Mouse (Mus musculus) liver, embryonic 16.5 days (tissue): ENCODE data around the gene Insig2. TPM values are rescaled to one million over a fixed set of nuclear protein-coding genes. Genes with fewer than 3 reads are reported as not detected.

Experiments used
- ATAC-seq: fragments of 200-750 bp; cut with Nextera tagmentation; 2 replicates; pipeline ENCODE4 v1.8.0; 2017; ENCODE audit warnings: low read depth, mild to moderate bottlenecking, moderate number of reproducible peaks, moderate library complexity
- H3K27ac ChIP-seq: fragments of 300-500 bp; sonication (generic); 2 replicates; pipeline ENCODE4 v1.5.1; 2014; ENCODE audit warnings: mild to moderate bottlenecking, low read length
- H3K27me3 ChIP-seq: fragments of 300-500 bp; sonication (generic); 2 replicates; pipeline ENCODE4 v1.6.1; 2014; ENCODE audit warnings: low read depth, low read length, mixed read lengths; ENCODE audit not compliant: control insufficient read depth, insufficient read depth
- H3K36me3 ChIP-seq: fragments of 300-500 bp; sonication (generic); 2 replicates; pipeline ENCODE4 v1.6.1; 2014; ENCODE audit warnings: mild to moderate bottlenecking; ENCODE audit not compliant: control insufficient read depth, insufficient read depth
- H3K4me1 ChIP-seq: fragments of 300-500 bp; sonication (generic); 2 replicates; pipeline ENCODE4 v1.6.1; 2014; ENCODE audit warnings: low read depth, low read length, mixed read lengths; ENCODE audit not compliant: control insufficient read depth
- H3K4me2 ChIP-seq: fragments of 300-500 bp; sonication (generic); 2 replicates; pipeline ENCODE4 v1.6.1; 2014; ENCODE audit warnings: low read depth, low read length, mixed read lengths
- H3K4me3 ChIP-seq: fragments of 300-500 bp; sonication (generic); 2 replicates; pipeline ENCODE4 v1.5.1; 2014; ENCODE audit warnings: low read depth, mild to moderate bottlenecking, low read length
- H3K9ac ChIP-seq: fragments of 300-500 bp; sonication (generic); 2 replicates; pipeline ENCODE4 v1.6.1; 2014; ENCODE audit warnings: low read depth, low read length
- H3K9me3 ChIP-seq: fragments of 300-500 bp; sonication (generic); replicated peaks from 2 replicates; pipeline ENCODE4 v1.6.1; 2016; ENCODE audit warnings: low read length; ENCODE audit not compliant: control insufficient read depth
- WGBS: fragments of 180-500 bp; shearing (Covaris S2); extraction: QIAGEN DNeasy Blood & Tissue Kit; methylation state at CpG from one replicate; pipeline ENCODE4 v1.1.7; 2014; ENCODE audit not compliant: insufficient replicate concordance; 5-methylcytosine and 5-hydroxymethylcytosine counted together
- polyA plus RNA-seq: library from polyadenylated mRNA; unstranded; fragments of >200 nt; fragmentation: Nextera tagmentation; extraction: Ambion mirVana; gene quantifications from 2 replicates; pipeline ENCODE4 v1.2.1, GENCODE M21; 2015

Insig2 gene
- polyA plus RNA-seq, 1 experiment from 2014 or later, result 10.5 TPM

DNA sequence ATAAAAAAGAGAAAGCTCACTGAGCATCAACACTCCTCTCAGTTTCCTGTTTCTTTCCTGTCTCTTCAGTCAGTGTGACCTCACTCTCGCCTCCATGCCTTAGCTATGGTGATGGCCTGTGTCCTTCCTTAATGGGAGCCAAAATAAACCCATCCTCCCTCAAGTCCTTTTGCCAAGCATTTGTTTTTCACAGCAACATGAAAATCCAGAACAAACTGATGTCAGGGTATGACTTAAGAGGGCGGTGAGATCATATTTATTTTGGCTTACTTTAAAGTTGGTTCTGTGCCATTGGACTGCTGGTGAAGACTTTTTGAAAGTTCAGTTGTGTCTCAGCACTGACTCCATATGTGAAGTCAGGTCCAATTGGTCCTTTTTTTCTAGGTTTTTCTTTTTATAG is 3.0 kb downstream of the Insig2 start:
- Histone ChIP-seq H3K27ac (no peak overlapping the region), H3K9ac (no peak overlapping the region), H3K4me2 (no peak overlapping the region), H3K4me3 (no peak overlapping the region), H3K4me1 (peaks cover 3% of the 10 kb centered on the region; the same call in 1 of the 2 replicates), H3K27me3 (no peaks in the 10 kb centered on the region), H3K9me3 (no peaks in the 10 kb centered on the region), H3K36me3 (no peaks in the 10 kb centered on the region)
- ATAC-seq, result no peak
- WGBS, result 74% methylated on average over 2 of the region's 2 CpGs

DNA sequence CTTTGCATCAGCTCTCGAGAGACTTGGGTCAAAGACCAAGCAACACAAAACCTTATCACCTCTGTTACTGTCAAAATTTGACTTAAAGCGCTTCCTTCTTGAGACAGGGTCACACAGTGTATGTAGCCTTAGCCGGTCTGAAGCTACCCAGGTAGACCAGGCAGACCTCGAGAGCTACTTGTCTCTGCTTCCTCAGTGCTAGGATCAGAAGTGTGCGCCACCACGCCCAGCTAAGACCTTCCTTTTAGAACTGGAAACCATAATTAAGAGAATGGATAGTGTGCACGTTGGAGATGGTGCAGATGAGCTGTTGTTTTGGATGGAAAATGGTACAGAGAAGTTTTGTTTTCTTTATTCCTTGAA is 4.2 kb downstream of the Insig2 start:
- peak; percentile 53 for ATAC-seq
- H3K4me1 ChIP-seq, result peaks cover 3% of the 10 kb centered on the region; the same call in 1 of the 2 replicates

DNA sequence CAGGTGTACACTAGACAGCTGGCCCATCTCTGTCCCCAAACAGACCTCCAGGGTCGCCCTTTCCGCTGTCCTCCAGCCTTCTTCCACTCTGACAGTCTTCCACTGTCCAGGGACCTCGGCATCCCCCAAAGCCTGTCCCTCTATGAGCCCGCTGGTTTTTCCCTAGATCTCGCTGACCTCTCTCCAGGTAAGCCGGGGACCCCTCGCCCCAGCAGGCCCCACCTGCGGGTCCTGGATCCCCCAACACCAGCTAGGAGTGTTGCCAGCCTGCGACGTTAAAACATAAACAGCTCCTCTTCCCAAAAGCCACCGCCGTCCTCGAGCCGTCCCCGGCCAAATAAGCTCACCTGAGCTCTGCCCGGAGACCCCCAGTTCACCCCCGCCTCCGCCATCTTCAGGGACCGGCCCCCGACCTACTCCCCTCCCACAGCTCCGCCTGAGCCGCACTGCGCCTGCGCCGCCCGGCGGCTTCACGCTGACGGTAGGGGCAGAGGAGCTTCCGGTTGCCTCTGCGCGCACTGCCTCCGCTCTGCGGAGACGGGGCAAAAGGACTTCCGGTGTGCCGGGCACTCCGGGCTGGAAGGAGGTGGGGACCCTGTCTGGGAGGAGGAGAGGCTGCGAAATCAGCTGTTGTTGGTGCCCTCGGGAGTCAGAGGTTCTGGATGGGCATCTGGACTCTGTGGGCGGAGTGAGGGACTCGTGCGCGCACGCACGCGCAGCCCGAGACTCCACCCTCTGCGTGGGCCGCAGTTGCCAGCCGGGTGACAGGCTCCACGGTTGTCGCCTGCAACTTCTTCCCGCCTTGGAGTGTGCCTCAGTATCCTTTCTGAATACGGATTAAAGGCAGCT is 4.8 kb downstream of the Insig2 start:
- H3K9ac ChIP-seq, result peak overlapping the region; percentile 90
- under 1% methylated on average over 55 of the region's 55 CpGs for WGBS
- ATAC-seq, result peak; percentile 96
- no peaks in the 10 kb centered on the region for H3K36me3 ChIP-seq
- peak overlapping the region; percentile 74 for H3K4me2 ChIP-seq
- H3K9me3 ChIP-seq, result no peaks in the 10 kb centered on the region
- peak overlapping the region; percentile 89 for H3K4me3 ChIP-seq
- peaks cover 3% of the 10 kb centered on the region; the same call in 1 of the 2 replicates for H3K4me1 ChIP-seq
- H3K27me3 ChIP-seq, result no peaks in the 10 kb centered on the region
- H3K27ac ChIP-seq, result peak overlapping the region; percentile 93

More for the DNA sequence above, 4.2 kb downstream of the Insig2 start:
- no peaks in the 10 kb centered on the region for H3K36me3 ChIP-seq
- no peaks in the 10 kb centered on the region for H3K27me3 ChIP-seq
- H3K27ac ChIP-seq, result peak overlapping the region; percentile 93
- peak overlapping the region; percentile 74 for H3K4me2 ChIP-seq
- 2% methylated on average over 7 of the region's 7 CpGs for WGBS
- H3K9me3 ChIP-seq, result no peaks in the 10 kb centered on the region
- peak overlapping the region; percentile 90 for H3K9ac ChIP-seq
- H3K4me3 ChIP-seq, result peak overlapping the region; percentile 89

DNA sequence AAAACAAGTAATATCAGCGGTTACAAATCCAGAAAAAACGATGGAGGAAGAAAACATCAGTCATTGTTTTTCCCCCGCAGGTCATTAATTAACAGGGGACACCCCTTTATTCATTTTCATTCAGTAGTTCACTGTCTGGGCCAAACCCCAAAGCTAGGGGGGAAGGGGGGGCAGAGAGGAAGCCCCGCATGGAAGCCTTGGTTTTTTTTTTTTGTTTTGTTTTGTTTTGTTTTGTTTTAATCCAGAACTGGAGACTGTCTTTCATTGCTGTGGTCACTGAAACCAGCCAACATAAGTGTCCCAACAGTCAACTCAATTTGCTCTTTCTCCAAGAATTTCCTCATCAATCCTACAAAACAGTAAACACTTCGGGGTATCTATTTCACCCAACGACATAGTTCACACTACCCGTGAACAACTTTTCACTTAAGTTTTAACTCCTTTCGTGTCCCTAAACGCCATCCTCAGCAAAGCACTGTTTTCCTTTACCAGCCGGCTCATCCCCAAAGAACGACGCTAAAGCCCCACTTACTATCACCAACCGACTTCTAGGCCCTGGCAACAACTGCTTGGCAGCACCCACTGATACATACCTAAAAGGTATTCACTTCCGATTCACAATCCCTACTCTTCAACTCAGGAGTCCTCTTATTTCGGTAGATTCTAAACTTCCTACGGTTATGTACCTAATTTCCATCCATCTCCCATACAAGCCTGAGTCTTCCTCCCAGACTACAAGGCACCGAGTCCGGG is 5.6 kb downstream of the Insig2 start:
- peaks cover 3% of the 10 kb centered on the region; the same call in 1 of the 2 replicates for H3K4me1 ChIP-seq
- peak overlapping the region; percentile 74 for H3K4me2 ChIP-seq
- H3K9ac ChIP-seq, result peak overlapping the region; percentile 90
- no peaks in the 10 kb centered on the region for H3K9me3 ChIP-seq
- no peaks in the 10 kb centered on the region for H3K27me3 ChIP-seq
- H3K27ac ChIP-seq, result peak overlapping the region; percentile 93
- no peaks in the 10 kb centered on the region for H3K36me3 ChIP-seq
- ATAC-seq, result no peak
- WGBS, result 22% methylated on average over 18 of the region's 18 CpGs
- H3K4me3 ChIP-seq, result peak overlapping the region; percentile 89

DNA sequence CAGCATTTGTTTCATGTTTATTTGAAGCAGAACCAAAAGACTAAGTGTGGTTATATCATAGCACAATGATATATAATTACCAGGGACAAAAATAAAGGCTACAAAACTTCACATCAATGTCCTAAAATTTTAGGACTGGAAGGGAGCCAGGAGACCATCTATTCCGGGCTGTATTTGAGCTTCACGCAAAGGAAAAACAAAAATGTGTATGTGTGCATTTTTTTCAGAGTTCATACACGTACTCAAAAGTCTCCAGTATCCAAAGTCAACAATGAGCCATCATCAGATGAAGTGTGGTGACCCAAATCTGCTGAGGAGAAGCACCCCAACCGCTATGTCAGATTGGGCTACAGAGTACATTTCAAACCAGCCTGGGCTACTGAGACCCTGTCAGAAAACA is 8.9 kb downstream of the Insig2 start:
- H3K4me2 ChIP-seq, result no peak overlapping the region
- H3K36me3 ChIP-seq, result no peaks in the 10 kb centered on the region; the same call in 1 of the 2 replicates
- 67% methylated on average over 4 of the region's 4 CpGs for WGBS
- no peaks in the 10 kb centered on the region for H3K9me3 ChIP-seq
- H3K27ac ChIP-seq, result no peak overlapping the region
- no peaks in the 10 kb centered on the region for H3K27me3 ChIP-seq
- H3K4me1 ChIP-seq, result peaks cover 3% of the 10 kb centered on the region; the same call in 1 of the 2 replicates
- H3K4me3 ChIP-seq, result no peak overlapping the region
- no peak for ATAC-seq
- H3K9ac ChIP-seq, result no peak overlapping the region

DNA sequence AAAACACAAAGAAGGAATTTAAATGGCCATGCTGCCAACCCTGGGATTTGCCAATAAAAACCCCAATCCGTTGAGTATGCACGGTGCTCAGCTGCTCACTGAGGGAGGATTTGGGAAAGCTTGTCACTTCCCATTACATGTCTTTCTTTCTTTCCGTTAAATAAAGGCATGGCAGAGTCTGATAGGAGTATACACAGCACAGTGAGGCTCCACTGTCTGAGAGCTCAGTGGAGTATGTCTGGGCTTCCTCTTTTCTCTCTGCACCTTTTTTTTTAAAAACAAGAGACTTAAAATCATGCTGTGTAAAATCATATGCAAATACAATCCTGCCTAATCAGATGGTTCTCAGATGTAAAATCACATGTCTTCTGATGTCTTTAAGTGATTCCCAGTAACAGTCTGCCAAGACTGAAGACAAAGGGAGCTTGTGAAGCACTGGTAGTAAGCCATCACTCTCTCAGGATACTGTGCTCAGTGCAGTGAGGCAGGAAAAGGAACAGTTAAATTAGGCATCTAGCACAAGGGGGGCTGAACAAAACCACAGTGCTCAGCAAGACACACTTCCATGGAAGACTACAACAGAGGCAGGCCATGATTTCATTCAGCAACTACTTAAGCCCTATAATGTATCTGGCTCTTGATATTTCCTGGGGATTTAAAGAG is 17.5 kb downstream of the Insig2 start:
- no peak overlapping the region for H3K4me2 ChIP-seq
- ATAC-seq, result no peak
- no peak overlapping the region for H3K27ac ChIP-seq
- no peaks in the 10 kb centered on the region for H3K9me3 ChIP-seq
- H3K36me3 ChIP-seq, result no peaks in the 10 kb centered on the region; the same call in 1 of the 2 replicates
- H3K27me3 ChIP-seq, result no peaks in the 10 kb centered on the region
- no peak overlapping the region for H3K4me3 ChIP-seq
- H3K4me1 ChIP-seq, result no peaks in the 10 kb centered on the region
- H3K9ac ChIP-seq, result no peak overlapping the region
- 24% methylated on average over 3 of the region's 3 CpGs for WGBS

DNA sequence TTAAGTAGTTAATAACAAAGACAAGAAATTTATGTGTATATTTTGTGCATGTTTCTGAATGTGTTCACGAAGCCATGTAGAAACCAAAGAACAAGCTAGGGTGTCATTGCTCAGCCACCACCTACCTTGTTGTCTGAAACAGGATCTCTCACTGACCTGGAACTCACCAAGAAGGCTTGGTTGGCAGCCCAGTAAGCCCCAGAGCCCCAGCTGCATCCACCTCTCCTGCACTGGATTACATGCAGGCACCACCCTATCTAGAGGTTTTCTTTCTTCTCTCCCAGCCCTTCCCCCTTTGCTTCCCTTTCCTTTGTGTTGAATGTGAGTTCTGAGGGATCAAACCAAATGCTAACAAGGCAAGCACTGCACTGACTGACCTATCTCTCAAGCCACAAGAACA is 19.2 kb downstream of the Insig2 start:
- H3K4me1 ChIP-seq, result no peaks in the 10 kb centered on the region
- no peak overlapping the region for H3K9ac ChIP-seq
- no peak overlapping the region for H3K27ac ChIP-seq
- no peak overlapping the region for H3K4me2 ChIP-seq
- H3K4me3 ChIP-seq, result no peak overlapping the region
- WGBS, result 69% methylated on average over 1 of the region's 1 CpGs
- no peak for ATAC-seq
- H3K9me3 ChIP-seq, result no peaks in the 10 kb centered on the region
- no peaks in the 10 kb centered on the region; the same call in 1 of the 2 replicates for H3K36me3 ChIP-seq
- H3K27me3 ChIP-seq, result no peaks in the 10 kb centered on the region

DNA sequence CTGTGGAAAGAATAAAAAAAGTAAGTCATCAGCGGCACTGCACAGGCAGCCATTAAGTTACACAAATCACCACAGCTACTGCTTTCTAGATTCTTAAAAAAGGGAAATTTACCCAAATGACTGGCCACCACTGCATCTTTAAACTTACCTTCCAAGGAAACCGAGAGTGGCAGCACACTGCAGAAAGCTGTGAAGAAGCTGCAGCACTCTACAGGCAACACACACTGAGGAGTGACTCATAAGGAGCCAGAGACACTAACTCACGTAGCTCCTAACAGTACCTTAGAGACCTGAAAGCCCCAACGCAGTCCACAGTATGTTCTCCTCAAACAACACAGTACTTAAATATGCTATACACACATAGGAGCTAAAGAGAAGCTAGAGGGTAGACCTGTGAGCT is 20.1 kb downstream of the Insig2 start:
- no peak for ATAC-seq
- H3K36me3 ChIP-seq, result no peaks in the 10 kb centered on the region; the same call in 1 of the 2 replicates

More for the DNA sequence above, 20.1 kb downstream of the Insig2 start:
- H3K9me3 ChIP-seq, result no peaks in the 10 kb centered on the region
- no peaks in the 10 kb centered on the region for H3K4me1 ChIP-seq
- H3K4me3 ChIP-seq, result no peak overlapping the region
- H3K9ac ChIP-seq, result no peak overlapping the region
- WGBS, result 80% methylated on average over 4 of the region's 4 CpGs
- H3K27ac ChIP-seq, result no peak overlapping the region
- H3K4me2 ChIP-seq, result no peak overlapping the region
- H3K27me3 ChIP-seq, result no peaks in the 10 kb centered on the region
